Mouse (Mus musculus): ENCODE data around the gene Srrm3. TPM values are rescaled to one million over a fixed set of nuclear protein-coding genes. Genes with fewer than 3 reads are reported as not detected.

The Srrm3 gene
- polyA plus RNA-seq, 1 experiment from 2014 or later: 0.11 TPM

- Histone ChIP-seq H3K27me3 (ENCODE audit: control insufficient read depth, insufficient read depth, low read length) (no peaks in the 10 kb centered on the region), H3K4me2 (replicated peaks; ENCODE audit: low read depth, low read length) (peak overlapping the region; percentile 92), H3K4me3 (ENCODE audit: low read length) (peak overlapping the region; percentile 52), H3K9me3 (ENCODE audit: control insufficient read depth, low read length) (no peaks in the 10 kb centered on the region), H3K4me1 (ENCODE audit: control insufficient read depth, insufficient read depth, low read length) (0 out of 2 replicates have a peak, but pooled peaks cover 5% of the 10 kb centered on the region), H3K27ac (ENCODE audit: low read depth, low read length) (peak overlapping the region; percentile 42; the same call in 1 of the 2 replicates), H3K9ac (ENCODE audit: low read depth, low read length) (peak overlapping the region; percentile 34; the same call in 1 of the 2 replicates), H3K36me3 (ENCODE audit: control insufficient read depth, insufficient read depth, low read length) (no peaks in the 10 kb centered on the region)
- WGBS: under 1% methylated on average over 47 of the region's 47 CpGs
- peak; percentile 94 for ATAC-seq (ENCODE audit: low FRiP score, low TSS enrichment)
Measured at GRCm38 (mm10) chr5:135834769-135835491, 28.2 kb downstream of the Srrm3 start.

- Histone ChIP-seq H3K36me3 (ENCODE audit: control insufficient read depth, insufficient read depth, low read length) (no peaks in the 10 kb centered on the region), H3K27me3 (ENCODE audit: control insufficient read depth, insufficient read depth, low read length) (no peaks in the 10 kb centered on the region), H3K4me1 (ENCODE audit: control insufficient read depth, insufficient read depth, low read length) (0 out of 2 replicates have a peak, but pooled peaks cover 5% of the 10 kb centered on the region), H3K4me2 (replicated peaks; ENCODE audit: low read depth, low read length) (peak overlapping the region; percentile 92), H3K27ac (ENCODE audit: low read depth, low read length) (no peak overlapping the region), H3K9ac (ENCODE audit: low read depth, low read length) (no peak overlapping the region), H3K9me3 (ENCODE audit: control insufficient read depth, low read length) (no peaks in the 10 kb centered on the region), H3K4me3 (ENCODE audit: low read length) (peak overlapping the region; percentile 52)
- ATAC-seq (ENCODE audit: low FRiP score, low TSS enrichment): peak; percentile 77
- 2% methylated on average over 12 of the region's 12 CpGs for WGBS
Measured at GRCm38 (mm10) chr5:135835492-135835858, 28.8 kb downstream of the Srrm3 start.

DNA sequence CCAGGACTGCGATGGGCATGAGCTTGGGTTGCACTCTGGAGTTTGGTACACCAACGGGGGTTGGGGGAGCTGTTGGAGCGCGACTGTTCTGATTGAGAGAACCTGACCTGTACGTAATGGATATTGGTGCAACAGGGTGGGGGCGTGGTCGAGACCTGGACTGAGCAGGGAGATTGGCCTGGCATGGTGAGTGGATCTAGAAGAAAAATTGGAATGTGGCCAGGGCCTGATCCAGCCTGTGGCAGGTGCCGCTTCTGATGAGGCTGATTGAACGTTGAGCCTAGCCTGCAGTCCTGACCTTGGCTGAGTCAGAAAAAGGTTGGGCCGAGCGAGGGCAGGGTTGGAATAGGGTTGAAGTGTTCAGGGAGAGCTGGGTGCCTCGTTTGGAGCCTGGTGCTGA, 29.3 kb downstream of the Srrm3 start:
- WGBS: 18% methylated on average over 12 of the region's 12 CpGs
- H3K4me2 ChIP-seq (replicated peaks; ENCODE audit: low read depth, low read length): peak overlapping the region; percentile 92
- no peaks in the 10 kb centered on the region for H3K27me3 ChIP-seq (ENCODE audit: control insufficient read depth, insufficient read depth, low read length)
- H3K27ac ChIP-seq (ENCODE audit: low read depth, low read length): no peak overlapping the region
- no peaks in the 10 kb centered on the region for H3K9me3 ChIP-seq (ENCODE audit: control insufficient read depth, low read length)
- no peak for ATAC-seq (ENCODE audit: low FRiP score, low TSS enrichment)
- H3K36me3 ChIP-seq (ENCODE audit: control insufficient read depth, insufficient read depth, low read length): no peaks in the 10 kb centered on the region
- peak overlapping the region; percentile 52; the same call in 1 of the 2 replicates for H3K4me3 ChIP-seq (ENCODE audit: low read length)
- H3K4me1 ChIP-seq (ENCODE audit: control insufficient read depth, insufficient read depth, low read length): 0 out of 2 replicates have a peak, but pooled peaks cover 5% of the 10 kb centered on the region
- H3K9ac ChIP-seq (ENCODE audit: low read depth, low read length): no peak overlapping the region

- Histone ChIP-seq H3K4me3 (ENCODE audit: low read length) (no peak overlapping the region), H3K9ac (ENCODE audit: low read depth, low read length) (no peak overlapping the region), H3K4me1 (ENCODE audit: control insufficient read depth, insufficient read depth, low read length) (no peaks in the 10 kb centered on the region), H3K27me3 (ENCODE audit: control insufficient read depth, insufficient read depth, low read length) (no peaks in the 10 kb centered on the region), H3K36me3 (ENCODE audit: control insufficient read depth, insufficient read depth, low read length) (no peaks in the 10 kb centered on the region), H3K9me3 (ENCODE audit: control insufficient read depth, low read length) (no peaks in the 10 kb centered on the region), H3K27ac (ENCODE audit: low read depth, low read length) (no peak overlapping the region), H3K4me2 (replicated peaks; ENCODE audit: low read depth, low read length) (no peak overlapping the region)
- WGBS: 79% methylated on average over 6 of the region's 6 CpGs
- no peak for ATAC-seq (ENCODE audit: low FRiP score, low TSS enrichment)
Measured at GRCm38 (mm10) chr5:135841651-135842050, 35.0 kb downstream of the Srrm3 start.

DNA sequence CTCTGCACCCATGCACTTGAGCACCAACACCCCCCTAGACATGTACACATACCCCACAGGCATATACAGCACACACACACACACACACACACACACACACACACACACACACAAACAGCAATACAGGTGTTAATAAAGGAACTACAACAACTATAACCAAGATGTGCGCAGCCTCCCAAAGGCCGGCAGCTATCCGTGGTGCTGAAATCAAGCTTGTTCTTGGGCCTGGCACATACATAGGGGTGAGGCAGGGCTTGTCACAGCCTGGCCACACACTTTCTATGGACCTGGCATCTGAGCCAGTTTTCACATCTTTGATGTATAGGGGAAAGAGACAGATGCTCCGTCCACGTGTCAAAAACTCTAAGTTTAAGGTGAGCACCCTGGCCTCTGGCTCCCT, 36.7 kb downstream of the Srrm3 start:
- H3K27ac ChIP-seq (ENCODE audit: low read depth, low read length): no peak overlapping the region
- H3K9ac ChIP-seq (ENCODE audit: low read depth, low read length): no peak overlapping the region
- no peaks in the 10 kb centered on the region for H3K4me1 ChIP-seq (ENCODE audit: control insufficient read depth, insufficient read depth, low read length)
- H3K36me3 ChIP-seq (ENCODE audit: control insufficient read depth, insufficient read depth, low read length): no peaks in the 10 kb centered on the region
- H3K27me3 ChIP-seq (ENCODE audit: control insufficient read depth, insufficient read depth, low read length): no peaks in the 10 kb centered on the region
- no peak overlapping the region for H3K4me3 ChIP-seq (ENCODE audit: low read length)
- WGBS: 27% methylated on average over 5 of the region's 5 CpGs
- H3K9me3 ChIP-seq (ENCODE audit: control insufficient read depth, low read length): no peaks in the 10 kb centered on the region
- no peak overlapping the region for H3K4me2 ChIP-seq (replicated peaks; ENCODE audit: low read depth, low read length)
- ATAC-seq (ENCODE audit: low FRiP score, low TSS enrichment): no peak

DNA sequence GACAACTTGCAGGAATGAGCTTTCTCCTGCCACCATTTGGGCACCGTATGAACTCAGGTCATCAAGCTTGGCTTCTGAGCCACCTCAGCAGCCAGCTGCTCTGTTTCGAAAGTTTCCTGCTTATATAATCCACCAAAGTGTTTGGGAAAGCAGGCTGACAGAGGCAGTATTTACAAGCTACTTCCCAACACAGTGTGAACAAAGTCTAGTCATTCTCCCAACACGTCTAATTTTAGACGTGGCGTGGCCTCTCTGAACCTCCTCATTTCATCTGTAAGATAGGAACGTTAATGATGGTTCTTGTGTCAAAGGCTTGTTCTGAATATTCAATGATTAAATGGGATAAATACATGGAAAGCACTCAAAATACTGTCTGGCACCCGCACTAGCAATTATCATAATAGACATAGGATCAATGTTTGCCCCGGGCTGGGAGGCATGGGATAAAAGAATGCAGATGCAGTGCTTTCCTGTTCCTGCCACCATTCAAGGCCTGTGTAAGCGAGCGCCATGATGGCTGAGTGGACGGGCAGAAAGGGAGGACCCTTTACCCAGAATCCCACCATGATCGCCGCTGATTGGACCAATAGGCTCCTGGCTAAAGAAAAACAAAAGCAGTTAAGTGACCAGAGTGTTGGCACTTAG, 39.1 kb downstream of the Srrm3 start:
- ATAC-seq (ENCODE audit: low FRiP score, low TSS enrichment): no peak
- Histone ChIP-seq H3K4me3 (ENCODE audit: low read length) (no peak overlapping the region), H3K9ac (ENCODE audit: low read depth, low read length) (no peak overlapping the region), H3K9me3 (ENCODE audit: control insufficient read depth, low read length) (no peaks in the 10 kb centered on the region), H3K36me3 (ENCODE audit: control insufficient read depth, insufficient read depth, low read length) (no peaks in the 10 kb centered on the region), H3K4me1 (ENCODE audit: control insufficient read depth, insufficient read depth, low read length) (0 out of 2 replicates have a peak, but pooled peaks cover 2% of the 10 kb centered on the region), H3K4me2 (replicated peaks; ENCODE audit: low read depth, low read length) (no peak overlapping the region), H3K27me3 (ENCODE audit: control insufficient read depth, insufficient read depth, low read length) (peaks cover 9% of the 10 kb centered on the region), H3K27ac (ENCODE audit: low read depth, low read length) (no peak overlapping the region)
- 81% methylated on average over 13 of the region's 13 CpGs for WGBS

DNA sequence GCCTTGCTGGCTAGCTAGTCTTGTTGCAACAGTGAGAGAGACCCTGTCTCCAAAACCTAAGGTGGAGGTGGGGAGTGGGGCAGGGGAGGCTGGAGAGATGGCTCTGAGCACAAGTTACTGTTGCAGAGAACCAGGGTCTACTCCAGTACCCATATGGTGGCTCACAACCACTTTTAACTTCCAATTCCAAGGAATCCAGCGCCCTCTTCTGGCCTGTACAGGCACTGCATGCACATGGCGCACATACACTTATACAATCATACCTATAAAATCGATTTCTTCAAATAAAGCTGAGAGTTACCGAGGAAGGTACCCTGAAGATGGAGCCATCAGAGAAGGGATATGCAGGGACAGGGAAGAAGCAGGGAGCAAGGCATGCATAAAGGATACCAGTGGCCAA, 40.8 kb downstream of the Srrm3 start:
- Histone ChIP-seq H3K4me3 (ENCODE audit: low read length) (no peak overlapping the region), H3K4me1 (ENCODE audit: control insufficient read depth, insufficient read depth, low read length) (peaks cover 15% of the 10 kb centered on the region; the same call in 1 of the 2 replicates), H3K4me2 (replicated peaks; ENCODE audit: low read depth, low read length) (no peak overlapping the region), H3K36me3 (ENCODE audit: control insufficient read depth, insufficient read depth, low read length) (no peaks in the 10 kb centered on the region), H3K27me3 (ENCODE audit: control insufficient read depth, insufficient read depth, low read length) (peaks cover 24% of the 10 kb centered on the region), H3K9ac (ENCODE audit: low read depth, low read length) (no peak overlapping the region), H3K9me3 (ENCODE audit: control insufficient read depth, low read length) (no peaks in the 10 kb centered on the region), H3K27ac (ENCODE audit: low read depth, low read length) (no peak overlapping the region)
- 73% methylated on average over 4 of the region's 4 CpGs for WGBS
- ATAC-seq (ENCODE audit: low FRiP score, low TSS enrichment): no peak

GRCm38 (mm10) chr5:135847881-135848280, 41.2 kb downstream of the Srrm3 start:
- 78% methylated on average over 3 of the region's 3 CpGs for WGBS
- Histone ChIP-seq H3K4me2 (replicated peaks; ENCODE audit: low read depth, low read length) (no peak overlapping the region), H3K27ac (ENCODE audit: low read depth, low read length) (no peak overlapping the region), H3K4me3 (ENCODE audit: low read length) (no peak overlapping the region), H3K9me3 (ENCODE audit: control insufficient read depth, low read length) (no peaks in the 10 kb centered on the region), H3K27me3 (ENCODE audit: control insufficient read depth, insufficient read depth, low read length) (peaks cover 29% of the 10 kb centered on the region), H3K9ac (ENCODE audit: low read depth, low read length) (no peak overlapping the region), H3K36me3 (ENCODE audit: control insufficient read depth, insufficient read depth, low read length) (no peaks in the 10 kb centered on the region), H3K4me1 (ENCODE audit: control insufficient read depth, insufficient read depth, low read length) (peaks cover 15% of the 10 kb centered on the region; the same call in 1 of the 2 replicates)
- no peak for ATAC-seq (ENCODE audit: low FRiP score, low TSS enrichment)

DNA sequence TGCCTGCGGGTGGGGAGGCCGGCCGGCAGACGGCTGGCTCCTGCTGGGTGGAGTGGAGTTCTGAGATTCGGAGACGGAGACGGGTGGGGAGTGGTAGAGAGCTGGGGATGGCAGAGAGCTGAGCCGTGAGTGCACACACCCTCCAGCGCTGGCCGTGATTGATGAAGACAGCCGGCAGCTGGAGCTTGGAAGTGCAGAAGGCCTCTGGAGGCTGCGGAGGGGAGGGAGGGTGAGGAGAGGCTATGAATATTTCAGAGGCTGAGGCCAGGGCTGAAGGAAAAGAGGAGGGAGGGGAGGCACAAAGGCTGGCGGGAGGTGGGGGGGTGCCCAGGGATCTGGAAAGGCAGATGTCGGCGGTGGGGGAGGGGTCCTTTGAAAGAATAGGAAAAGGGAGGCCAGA, 44.3 kb downstream of the Srrm3 start:
- WGBS: 1% methylated on average over 15 of the region's 15 CpGs
- H3K9me3 ChIP-seq (ENCODE audit: control insufficient read depth, low read length): no peaks in the 10 kb centered on the region
- peaks cover 40% of the 10 kb centered on the region for H3K27me3 ChIP-seq (ENCODE audit: control insufficient read depth, insufficient read depth, low read length)
- no peak overlapping the region for H3K4me3 ChIP-seq (ENCODE audit: low read length)
- ATAC-seq (ENCODE audit: low FRiP score, low TSS enrichment): peak; percentile 85
- H3K36me3 ChIP-seq (ENCODE audit: control insufficient read depth, insufficient read depth, low read length): no peaks in the 10 kb centered on the region
- no peak overlapping the region for H3K27ac ChIP-seq (ENCODE audit: low read depth, low read length)
- H3K9ac ChIP-seq (ENCODE audit: low read depth, low read length): no peak overlapping the region
- no peak overlapping the region for H3K4me2 ChIP-seq (replicated peaks; ENCODE audit: low read depth, low read length)
- peaks cover 15% of the 10 kb centered on the region; the same call in 1 of the 2 replicates for H3K4me1 ChIP-seq (ENCODE audit: control insufficient read depth, insufficient read depth, low read length)
